Mouse (Mus musculus) embryo, embryonic 10.5 days (tissue): ENCODE measurements around the gene Dtnb.
"Not testable (repeated sequence)": the region's sequence is repeated elsewhere in the genome, so short reads cannot be mapped to it uniquely, and the experiment has no call there.

Experiments used
- DNase-seq: peaks from one replicate; pipeline ENCODE4 v3.0.0-alpha.2; 2015; ENCODE audit warnings: low spot score

The Dtnb gene

GRCm38 (mm10) chr12:3571787-3572580, at the start of gene Dtnb:
Dtnb (plus strand) TSS chr12:3572381.
- peak; percentile 67 for DNase-seq

GRCm38 (mm10) chr12:3525536-3525935, 46.6 kb upstream of the Dtnb start:
- no peak for DNase-seq

- not testable (repeated sequence) for DNase-seq
These were observed 36.7 kb upstream of the Dtnb start for GRCm38 (mm10) chr12:3535446-3535845.

- DNase-seq: no peak
These were observed 34.6 kb upstream of the Dtnb start for GRCm38 (mm10) chr12:3537616-3538015.

- no peak for DNase-seq
These were observed 34.1 kb upstream of the Dtnb start for GRCm38 (mm10) chr12:3538036-3538435.

- no peak for DNase-seq
These were observed 32.6 kb upstream of the Dtnb start for GRCm38 (mm10) chr12:3539605-3540004.

- DNase-seq: no peak
These were observed 31.3 kb upstream of the Dtnb start for GRCm38 (mm10) chr12:3540871-3541270.

- no peak for DNase-seq
These were observed 26.7 kb upstream of the Dtnb start for GRCm38 (mm10) chr12:3545451-3545850.

- no peak for DNase-seq
These were observed 26.0 kb upstream of the Dtnb start for GRCm38 (mm10) chr12:3546121-3546658.

- DNase-seq: no peak
These were observed 25.4 kb upstream of the Dtnb start for GRCm38 (mm10) chr12:3546781-3547180.

- no peak for DNase-seq
These were observed 24.7 kb upstream of the Dtnb start for GRCm38 (mm10) chr12:3547506-3547905.

- DNase-seq: no peak
These were observed 24.3 kb upstream of the Dtnb start for GRCm38 (mm10) chr12:3547911-3548310.

- no peak for DNase-seq
These were observed 23.5 kb upstream of the Dtnb start for GRCm38 (mm10) chr12:3548582-3549211.

- peak; percentile 63 for DNase-seq
These were observed 21.9 kb upstream of the Dtnb start for GRCm38 (mm10) chr12:3550280-3550679.

GRCm38 (mm10) chr12:3557414-3558319, 14.5 kb upstream of the Dtnb start:
- no peak for DNase-seq

GRCm38 (mm10) chr12:3560596-3560995, 11.6 kb upstream of the Dtnb start:
- peak; percentile 68 for DNase-seq

GRCm38 (mm10) chr12:3561032-3561431, 11.1 kb upstream of the Dtnb start:
- DNase-seq: no peak

GRCm38 (mm10) chr12:3562806-3563205, 9.4 kb upstream of the Dtnb start:
- no peak for DNase-seq

- no peak for DNase-seq
These were observed 8.5 kb upstream of the Dtnb start for GRCm38 (mm10) chr12:3563659-3564058.

GRCm38 (mm10) chr12:3568461-3568991, 3.7 kb upstream of the Dtnb start:
- DNase-seq: no peak

- DNase-seq: no peak
These were observed 1.3 kb upstream of the Dtnb start for GRCm38 (mm10) chr12:3570711-3571400.
